Mouse (Mus musculus) limb, embryonic 10.5 days (tissue): ENCODE results near the gene Pip5kl1. TPM values are rescaled to one million over a fixed set of nuclear protein-coding genes. Genes with fewer than 3 reads are reported as not detected.
A peak's percentile ranks its signal among the peaks of the same experiment; 100 is the strongest.

ENCODE experiments used
- DNase-seq: peaks from one replicate; pipeline ENCODE4 v3.0.0-alpha.2; 2017; ENCODE audit warnings: low spot score
- H3K27ac ChIP-seq: fragments of 300-500 bp; sonication (generic); 2 replicates; pipeline ENCODE4 v1.5.1; 2016; ENCODE audit warnings: mild to moderate bottlenecking
- H3K27me3 ChIP-seq: fragments of 300-500 bp; sonication (generic); 2 replicates; pipeline ENCODE4 v1.6.1; 2016; ENCODE audit warnings: low read depth, mild to moderate bottlenecking; ENCODE audit not compliant: poor library complexity, severe bottlenecking
- H3K36me3 ChIP-seq: fragments of 300-500 bp; sonication (generic); 2 replicates; pipeline ENCODE4 v1.6.1; 2016; ENCODE audit warnings: mild to moderate bottlenecking, moderate library complexity
- H3K4me1 ChIP-seq: fragments of 300-500 bp; sonication (generic); 2 replicates; pipeline ENCODE4 v1.6.1; 2016
- H3K4me3 ChIP-seq: fragments of 300-500 bp; sonication (generic); 2 replicates; pipeline ENCODE4 v1.5.1; 2016; ENCODE audit warnings: mild to moderate bottlenecking, moderate library complexity
- H3K9me3 ChIP-seq: fragments of 300-500 bp; sonication (generic); replicated peaks from 2 replicates; pipeline ENCODE4 v1.6.1; 2016; ENCODE audit warnings: mild to moderate bottlenecking
- WGBS: fragments of 180-500 bp; shearing (Covaris S2); methylation state at CpG from one replicate; pipeline ENCODE4 v1.1.7; 2016; 5-methylcytosine and 5-hydroxymethylcytosine counted together
- polyA plus RNA-seq: library from polyadenylated mRNA; unstranded; fragments of >200 nt; fragmentation: Nextera tagmentation; extraction: Ambion mirVana; gene quantifications from 2 replicates; pipeline ENCODE4 v1.2.1, GENCODE M21; 2016

Gene Pip5kl1
- polyA plus RNA-seq, 1 experiment from 2014 or later = 2.7 TPM

DNA sequence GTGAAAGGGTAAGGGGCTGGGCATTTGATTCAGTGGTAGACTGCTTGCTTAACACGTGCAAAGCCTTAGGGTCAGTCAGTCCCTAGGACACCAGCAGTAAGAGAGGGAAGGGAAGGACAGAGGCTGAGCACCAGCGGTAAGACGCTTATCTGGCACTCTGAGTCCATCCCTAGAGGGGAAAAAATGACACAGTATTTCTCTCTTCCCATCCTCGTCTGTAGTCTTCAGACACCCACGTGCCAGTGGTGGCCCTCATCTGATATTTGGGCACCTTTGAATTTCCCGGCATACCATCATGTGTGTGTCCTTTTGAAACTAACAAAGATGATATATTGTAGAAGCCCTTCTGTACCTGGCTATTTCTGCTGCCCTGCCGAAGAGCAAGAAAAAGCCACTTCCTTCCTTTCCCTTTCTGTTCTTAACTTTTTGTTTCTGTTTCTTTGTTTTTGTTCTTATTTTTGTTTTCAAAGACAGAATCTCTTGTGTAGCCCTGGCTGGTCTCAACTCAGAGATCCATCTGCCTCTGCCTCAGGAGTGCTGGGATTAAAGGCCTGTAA is 20.9 kb upstream of the Pip5kl1 start:
- Histone ChIP-seq H3K9me3 (no peaks in the 10 kb centered on the region), H3K36me3 (peaks cover 46% of the 10 kb centered on the region), H3K27me3 (no peaks in the 10 kb centered on the region), H3K4me3 (no peak overlapping the region), H3K4me1 (peaks cover 24% of the 10 kb centered on the region), H3K27ac (no peak overlapping the region)
- WGBS = 79% methylated on average over 7 of the region's 7 CpGs
- DNase-seq = no peak

DNA sequence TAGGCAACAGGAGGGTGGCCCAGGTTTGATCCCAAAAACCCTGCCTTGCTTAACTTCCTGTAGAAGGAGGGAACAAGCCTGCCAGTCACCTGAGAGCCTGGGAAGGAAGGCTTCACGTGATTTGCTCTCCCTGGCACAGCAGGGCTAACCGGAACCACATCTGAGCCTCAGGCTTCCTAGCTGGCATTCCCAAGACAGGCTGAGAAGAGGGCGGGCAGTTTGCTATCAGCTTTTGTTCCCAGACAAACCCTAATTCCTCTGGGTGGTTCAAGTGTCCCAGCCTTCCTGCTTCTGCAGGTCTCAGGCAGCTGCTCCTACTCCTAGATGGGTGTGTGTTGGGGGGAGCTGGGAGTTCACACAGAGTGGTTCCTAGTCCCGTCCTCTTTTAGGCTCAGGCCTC is 19.1 kb upstream of the Pip5kl1 start:
- no peaks in the 10 kb centered on the region for H3K27me3 ChIP-seq
- H3K9me3 ChIP-seq = no peaks in the 10 kb centered on the region
- peaks cover 12% of the 10 kb centered on the region; the same call in 1 of the 2 replicates for H3K4me1 ChIP-seq
- 59% methylated on average over 4 of the region's 4 CpGs for WGBS
- no peak for DNase-seq
- no peak overlapping the region for H3K4me3 ChIP-seq
- H3K36me3 ChIP-seq = peaks cover 52% of the 10 kb centered on the region
- H3K27ac ChIP-seq = no peak overlapping the region

DNA sequence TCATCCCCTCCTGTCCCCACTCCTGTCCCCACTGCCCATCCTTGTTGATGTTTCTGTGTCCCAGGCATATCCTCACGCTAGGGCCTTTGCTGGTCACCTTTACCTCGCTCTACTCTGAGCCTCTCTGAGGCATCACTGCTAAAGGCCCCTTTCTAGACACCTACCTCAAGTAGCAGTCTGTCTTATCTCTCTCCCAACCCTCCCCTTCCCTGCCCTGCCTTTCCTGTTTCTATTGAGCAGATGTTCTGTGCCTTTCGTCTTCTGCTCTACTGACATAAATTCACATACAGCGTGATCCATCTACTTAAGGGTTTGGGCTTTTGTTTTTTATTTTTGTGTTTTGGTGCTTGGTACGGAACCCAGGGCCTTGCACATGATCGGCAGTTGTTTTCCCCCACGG is 18.6 kb upstream of the Pip5kl1 start:
- Histone ChIP-seq H3K4me1 (peaks cover 9% of the 10 kb centered on the region; the same call in 1 of the 2 replicates), H3K9me3 (no peaks in the 10 kb centered on the region), H3K27me3 (no peaks in the 10 kb centered on the region), H3K4me3 (no peak overlapping the region), H3K27ac (no peak overlapping the region), H3K36me3 (peaks cover 54% of the 10 kb centered on the region)
- WGBS = 87% methylated on average over 7 of the region's 7 CpGs
- DNase-seq = no peak

DNA sequence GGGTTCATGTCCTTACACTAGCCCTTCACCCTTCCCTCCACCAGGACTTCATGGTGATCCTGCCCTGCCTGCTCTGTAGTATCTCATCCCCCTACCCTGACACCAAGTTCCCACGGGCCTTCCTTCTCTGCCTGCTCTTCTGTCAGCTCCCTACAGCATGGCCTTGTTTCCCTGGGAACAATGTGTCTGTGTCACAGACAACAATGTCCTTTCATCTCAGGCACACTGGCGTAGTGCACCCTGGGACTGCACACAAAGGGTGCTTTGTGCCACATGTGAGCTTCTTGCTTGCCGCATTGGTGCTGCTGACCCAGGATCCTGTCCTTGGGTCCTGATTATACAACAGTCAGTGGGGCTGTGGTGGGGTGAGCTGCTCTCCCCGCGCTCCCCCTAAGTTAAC is 15.0 kb upstream of the Pip5kl1 start:
- peaks cover 8% of the 10 kb centered on the region; the same call in 1 of the 2 replicates for H3K4me1 ChIP-seq
- DNase-seq = no peak
- WGBS = 82% methylated on average over 5 of the region's 5 CpGs
- no peak overlapping the region; the same call in 1 of the 2 replicates for H3K27ac ChIP-seq
- no peak overlapping the region for H3K4me3 ChIP-seq
- H3K36me3 ChIP-seq = peaks cover 80% of the 10 kb centered on the region
- no peaks in the 10 kb centered on the region for H3K9me3 ChIP-seq
- H3K27me3 ChIP-seq = no peaks in the 10 kb centered on the region

DNA sequence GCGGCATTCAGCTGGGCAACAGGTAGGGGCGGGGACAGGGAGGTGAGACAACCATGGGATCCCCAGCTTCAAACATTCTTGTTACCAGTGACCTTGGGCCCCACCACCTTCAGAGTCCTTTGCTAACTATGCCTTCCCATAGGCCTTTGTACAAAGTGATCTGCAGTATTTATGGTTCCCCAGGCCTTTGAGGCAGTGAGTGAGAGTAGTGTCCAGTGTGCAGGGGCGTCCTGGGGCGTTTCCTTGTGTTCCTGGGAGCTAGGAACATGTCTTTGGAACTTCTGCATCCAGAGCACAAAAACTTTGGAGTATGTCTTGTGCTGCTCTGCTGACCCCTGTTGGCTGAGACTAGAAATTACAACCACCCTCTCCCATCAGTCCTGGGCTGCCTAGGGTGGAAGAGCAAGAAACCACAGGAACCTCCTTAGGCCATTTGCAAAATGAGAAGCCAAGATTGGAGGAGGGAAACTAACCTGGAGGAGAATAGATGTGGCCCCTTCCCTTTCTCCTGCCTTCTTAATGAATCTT is 8.0 kb upstream of the Pip5kl1 start:
- peaks cover 76% of the 10 kb centered on the region for H3K36me3 ChIP-seq
- 45% methylated on average over 4 of the region's 4 CpGs for WGBS
- peaks cover 8% of the 10 kb centered on the region for H3K4me1 ChIP-seq
- no peak overlapping the region for H3K27ac ChIP-seq
- H3K4me3 ChIP-seq = no peak overlapping the region
- H3K9me3 ChIP-seq = no peaks in the 10 kb centered on the region
- peak; percentile 70 for DNase-seq
- no peaks in the 10 kb centered on the region for H3K27me3 ChIP-seq

DNA sequence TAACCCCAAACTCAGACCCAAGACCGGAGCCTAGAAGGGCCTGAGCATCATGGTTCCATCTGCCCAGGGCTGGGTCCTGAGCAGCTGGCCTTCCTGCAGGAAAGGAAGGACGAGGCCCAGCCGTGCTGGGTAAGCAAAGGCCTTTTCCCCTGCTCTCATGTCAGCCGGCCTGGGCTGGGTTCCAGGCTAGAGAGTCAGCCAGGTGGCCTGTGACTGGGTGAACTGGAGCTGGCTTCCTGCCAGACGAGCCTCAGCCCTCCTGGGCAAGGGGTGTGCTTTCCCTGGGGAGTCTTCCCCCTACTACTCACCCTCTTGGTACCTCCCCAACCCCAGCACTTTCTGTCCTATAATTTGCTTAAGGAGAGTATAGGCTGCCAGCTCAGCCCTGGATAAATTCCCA is 6.4 kb upstream of the Pip5kl1 start:
- 79% methylated on average over 5 of the region's 5 CpGs for WGBS
- no peaks in the 10 kb centered on the region for H3K27me3 ChIP-seq

DNA sequence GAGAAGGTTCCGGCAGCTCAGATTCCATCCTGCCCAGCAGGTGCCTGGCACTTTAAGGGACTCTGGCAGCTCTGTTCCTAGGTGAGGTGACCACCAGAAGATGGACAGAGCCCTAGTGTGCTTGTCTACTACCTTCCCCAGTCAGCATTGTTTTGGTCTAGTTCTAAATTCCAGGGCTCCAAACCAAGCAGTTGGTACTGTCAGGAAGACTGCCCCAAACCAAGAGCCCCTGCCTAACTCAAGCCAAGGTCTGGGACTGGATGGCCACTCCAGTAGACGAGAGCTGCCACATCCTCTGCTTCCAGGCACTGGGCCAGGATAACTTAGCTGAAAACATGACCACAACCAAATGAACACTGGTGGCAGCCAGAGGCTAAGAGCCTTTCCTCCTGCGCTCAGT is 5.7 kb upstream of the Pip5kl1 start:
- no peak for DNase-seq
- peaks cover 18% of the 10 kb centered on the region for H3K4me1 ChIP-seq
- H3K9me3 ChIP-seq = no peaks in the 10 kb centered on the region
- H3K27me3 ChIP-seq = no peaks in the 10 kb centered on the region
- WGBS = 90% methylated on average over 3 of the region's 3 CpGs
- peaks cover 70% of the 10 kb centered on the region for H3K36me3 ChIP-seq
- no peak overlapping the region for H3K27ac ChIP-seq
- H3K4me3 ChIP-seq = no peak overlapping the region

More for the DNA sequence above, 6.4 kb upstream of the Pip5kl1 start:
- Histone ChIP-seq H3K4me1 (peaks cover 18% of the 10 kb centered on the region), H3K4me3 (no peak overlapping the region), H3K9me3 (no peaks in the 10 kb centered on the region), H3K36me3 (peaks cover 72% of the 10 kb centered on the region), H3K27ac (no peak overlapping the region)
- DNase-seq = no peak

DNA sequence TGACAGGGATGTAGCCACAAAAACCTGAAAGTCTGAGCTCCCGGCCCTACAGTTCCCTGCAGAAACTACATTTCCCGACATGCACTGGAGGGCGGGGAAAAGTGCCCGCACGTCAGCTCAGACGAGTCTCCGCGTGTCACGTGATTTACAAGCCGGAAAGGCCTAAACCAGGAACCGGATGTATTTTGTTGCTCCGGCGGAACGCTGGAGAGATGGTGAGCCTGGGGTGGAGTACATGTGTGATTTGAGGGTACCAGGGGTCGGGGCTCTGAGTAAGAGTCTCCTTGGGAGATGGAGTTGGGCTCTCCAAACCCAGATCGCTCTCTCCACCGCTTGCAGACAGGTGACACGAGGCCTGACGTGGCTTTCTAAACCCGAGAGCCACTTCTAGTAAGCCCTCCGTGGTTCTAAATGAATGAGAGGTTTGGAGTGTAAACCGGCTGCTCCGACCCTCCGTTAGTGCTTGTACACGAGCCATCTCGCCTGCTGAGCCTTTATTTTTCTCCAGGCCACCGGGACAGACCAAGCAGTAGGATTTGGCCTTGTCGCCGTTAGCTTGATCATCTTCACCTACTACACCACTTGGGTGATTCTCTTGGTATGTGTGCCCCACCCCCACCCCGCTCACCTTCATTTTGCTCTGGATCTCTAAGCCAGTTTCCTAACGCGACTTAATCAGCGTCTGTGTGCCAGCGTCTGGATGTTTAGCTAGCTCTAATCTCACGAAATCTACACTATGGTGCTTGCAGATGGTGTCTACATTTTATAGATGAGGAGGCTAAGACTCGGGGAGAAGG is 3.7 kb upstream of the Pip5kl1 start, which contains the start of gene Dpm2:
TSS of gene Dpm2 (plus strand) at position 161 of the 797 bp plus-strand sequence.
- H3K36me3 ChIP-seq = peaks cover 50% of the 10 kb centered on the region
- peaks cover 30% of the 10 kb centered on the region for H3K4me1 ChIP-seq
- peak; percentile 88 for DNase-seq
- H3K27ac ChIP-seq = peak within 1 kb of the TSS; percentile 79
- peak within 1 kb of the TSS; percentile 67 for H3K4me3 ChIP-seq
- H3K27me3 ChIP-seq = peaks cover 3% of the 10 kb centered on the region; the same call in 1 of the 2 replicates
- WGBS = 1% methylated on average over 36 of the region's 36 CpGs
- H3K9me3 ChIP-seq = no peaks in the 10 kb centered on the region

DNA sequence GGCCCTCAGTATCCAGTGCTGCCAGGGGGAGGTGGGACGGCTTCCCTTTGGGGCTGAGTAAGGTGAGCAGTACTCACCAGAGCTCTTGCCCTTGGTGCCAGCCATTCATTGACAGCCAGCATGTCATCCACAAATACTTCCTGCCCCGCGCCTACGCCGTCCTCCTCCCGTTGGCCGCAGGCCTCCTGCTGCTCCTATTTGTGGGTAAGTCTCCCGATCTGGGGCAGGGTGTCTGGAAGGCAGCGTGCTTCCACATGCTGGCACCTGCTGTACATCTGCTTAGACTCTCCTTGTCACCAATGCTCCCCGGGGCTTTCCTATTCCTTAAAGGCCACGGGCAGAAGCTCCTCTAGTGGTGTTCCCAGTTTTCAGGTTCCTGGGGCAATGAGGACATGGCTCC is 2.4 kb upstream of the Pip5kl1 start:
- 89% methylated on average over 11 of the region's 11 CpGs for WGBS
- DNase-seq = no peak
- Histone ChIP-seq H3K36me3 (peaks cover 37% of the 10 kb centered on the region), H3K4me1 (peaks cover 34% of the 10 kb centered on the region), H3K4me3 (peak overlapping the region; percentile 67; the same call in 1 of the 2 replicates), H3K27me3 (peaks cover 16% of the 10 kb centered on the region), H3K9me3 (no peaks in the 10 kb centered on the region), H3K27ac (no peak overlapping the region)

DNA sequence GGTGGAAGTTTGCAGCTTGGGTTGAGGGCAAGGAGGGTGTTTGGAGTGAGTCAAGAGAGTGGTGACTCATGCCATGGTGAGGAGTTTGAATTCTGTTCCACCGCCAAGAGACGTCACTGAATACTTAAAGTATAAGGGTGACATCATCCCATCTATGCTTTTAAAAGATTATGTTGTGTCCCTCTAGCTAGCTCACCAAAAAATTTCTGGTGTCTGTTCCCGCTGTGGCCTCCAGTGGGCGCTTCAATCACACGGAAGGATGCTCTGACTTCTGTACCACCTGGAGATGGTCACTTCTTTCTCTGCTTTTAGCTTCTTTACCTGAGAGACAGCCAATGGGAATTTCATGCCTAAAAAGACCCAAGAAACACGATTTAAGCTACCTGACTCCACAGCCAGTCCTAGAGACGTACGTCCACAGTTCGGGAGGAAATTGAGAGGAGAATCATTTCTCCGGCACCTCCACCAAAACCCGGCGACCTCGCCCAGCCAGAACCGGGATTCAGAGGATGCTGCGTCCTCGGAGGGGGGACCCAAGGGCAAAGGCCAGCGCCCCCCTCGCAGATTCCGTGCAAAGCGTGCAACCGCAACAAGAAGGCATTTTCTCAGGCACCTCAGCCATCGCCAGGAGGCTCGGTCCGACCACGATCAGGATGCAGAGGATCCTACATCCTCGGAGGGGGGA is 446 bp downstream of the Pip5kl1 start:
- Histone ChIP-seq H3K27ac (peak overlapping the region; percentile 61), H3K4me1 (peaks cover 40% of the 10 kb centered on the region), H3K36me3 (peaks cover 16% of the 10 kb centered on the region), H3K9me3 (no peaks in the 10 kb centered on the region), H3K27me3 (peaks cover 44% of the 10 kb centered on the region), H3K4me3 (peak overlapping the region; percentile 68)
- DNase-seq = peak; percentile 62
- 2% methylated on average over 26 of the region's 26 CpGs for WGBS

DNA sequence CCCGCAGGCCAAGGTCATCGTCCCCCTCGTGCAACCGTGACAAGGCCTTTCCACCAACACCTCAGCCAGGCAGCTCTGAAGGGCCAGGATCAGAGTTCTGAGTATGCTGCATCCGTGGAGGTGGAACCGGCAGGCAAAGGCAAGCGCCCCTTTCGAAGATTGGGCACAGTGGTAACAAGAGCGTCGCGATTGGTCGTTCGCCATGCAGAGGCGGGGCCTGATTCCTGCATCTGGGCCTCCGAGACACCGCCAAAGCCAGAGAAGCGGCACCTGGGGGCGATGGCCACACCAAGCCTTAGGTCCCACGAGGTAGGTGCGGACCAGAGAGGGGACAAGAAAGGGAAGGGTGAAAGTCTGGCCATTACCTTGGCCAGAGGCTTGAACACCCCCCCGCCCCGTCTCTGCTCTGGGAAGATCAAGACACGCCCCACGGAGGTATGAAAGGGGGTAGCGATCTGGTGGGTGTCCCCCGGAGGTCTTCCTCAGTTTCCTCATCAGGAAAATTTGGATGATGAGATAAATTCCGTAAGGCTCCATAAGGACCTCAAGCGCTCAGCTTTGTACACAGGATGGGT is 1.1 kb downstream of the Pip5kl1 start, which contains the start of gene 9430097D07Rik:
TSS of gene 9430097D07Rik (minus strand) at position 99 of the 575 bp plus-strand sequence.
- DNase-seq = peak; percentile 76
- Histone ChIP-seq H3K4me1 (peaks cover 38% of the 10 kb centered on the region), H3K9me3 (no peaks in the 10 kb centered on the region), H3K4me3 (peak within 1 kb of the TSS; percentile 68), H3K27me3 (peaks cover 51% of the 10 kb centered on the region), H3K36me3 (peaks cover 16% of the 10 kb centered on the region), H3K27ac (peak within 1 kb of the TSS; percentile 61)
- 6% methylated on average over 28 of the region's 28 CpGs for WGBS

DNA sequence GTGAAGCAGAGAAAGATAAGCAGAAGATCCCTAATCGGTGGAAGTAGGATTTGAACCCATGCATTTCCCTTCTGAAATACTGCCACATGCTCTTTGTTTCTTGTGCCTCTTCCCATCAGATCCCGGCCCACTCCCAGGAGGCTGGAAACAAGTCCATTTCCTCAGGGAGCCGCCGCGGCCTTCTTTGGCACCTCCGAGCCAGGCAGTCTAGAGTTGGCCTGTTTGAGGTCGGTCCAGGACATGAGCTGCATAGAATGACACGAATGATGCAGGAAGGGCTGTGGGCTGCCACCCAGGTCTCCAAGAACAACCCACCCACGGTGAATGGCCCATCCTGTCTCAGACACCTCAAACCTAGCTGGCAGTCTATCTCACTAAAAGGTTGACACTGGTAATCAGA is 1.9 kb downstream of the Pip5kl1 start:
- WGBS = 91% methylated on average over 9 of the region's 9 CpGs

More for the DNA sequence above, 1.9 kb downstream of the Pip5kl1 start:
- H3K27ac ChIP-seq = no peak overlapping the region
- H3K9me3 ChIP-seq = no peaks in the 10 kb centered on the region
- DNase-seq = no peak
- peaks cover 58% of the 10 kb centered on the region for H3K27me3 ChIP-seq
- H3K4me1 ChIP-seq = peaks cover 33% of the 10 kb centered on the region
- peaks cover 16% of the 10 kb centered on the region for H3K36me3 ChIP-seq
- 0 out of 2 replicates have a peak overlapping the region, but pooled peaks have one; percentile 68 for H3K4me3 ChIP-seq
